Mouse (Mus musculus): ENCODE results near the gene Ldb2.

DNA sequence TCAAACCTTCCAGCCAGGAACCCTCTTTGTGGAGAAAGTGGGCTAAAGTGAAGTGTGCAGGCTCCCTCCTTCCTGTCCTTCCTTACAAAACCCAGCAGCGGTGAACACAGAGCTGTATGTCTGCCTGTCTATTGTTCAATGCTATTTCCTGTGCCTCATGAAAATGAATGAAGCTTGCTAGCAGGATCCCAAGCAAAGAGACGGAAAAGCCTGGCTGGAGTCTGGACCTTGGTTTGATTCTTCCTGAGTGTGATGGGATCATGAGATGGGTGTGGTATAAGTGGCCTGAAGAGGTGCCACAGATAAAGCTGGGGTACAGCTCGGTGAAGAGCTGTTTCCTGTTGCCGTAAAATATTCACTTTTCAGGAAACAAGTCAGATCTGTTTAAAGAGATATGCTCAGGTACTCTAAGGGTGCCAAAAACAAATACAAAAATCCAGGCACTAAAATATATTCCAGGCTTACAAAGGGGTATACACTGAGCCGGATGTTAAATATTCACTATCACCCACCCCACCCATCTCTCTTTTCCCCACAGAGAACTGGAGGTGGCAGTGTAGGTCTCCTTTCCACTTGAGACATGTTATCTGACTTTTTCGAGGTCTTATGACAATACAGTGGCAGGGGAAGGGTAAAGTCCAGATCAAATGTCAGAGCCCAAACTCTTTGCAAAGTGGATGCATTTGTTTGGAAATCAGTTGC, 92.3 kb downstream of the Ldb2 start:
- TF ChIP-seq CTCF (IDR thresholded peaks at IDR 0.05) (peak; percentile 58), EP300 (IDR thresholded peaks at IDR 0.05; ENCODE audit: insufficient read depth, low read depth, low read length) (0 out of 2 replicates have a peak, but pooled peaks have one; percentile 35), POLR2A (IDR thresholded peaks at IDR 0.05; ENCODE audit: insufficient read depth, low read depth, low read length) (no peak)
